Mouse (Mus musculus) midbrain, embryonic 14.5 days (tissue): ENCODE measurements around the gene Scg5. TPM values are rescaled to one million over a fixed set of nuclear protein-coding genes. Genes with fewer than 3 reads are reported as not detected.

Experiments
- ATAC-seq: fragments of 200-750 bp; cut with Nextera tagmentation; 2 replicates; pipeline ENCODE4 v1.8.0; 2017; ENCODE audit warnings: moderate number of reproducible peaks, moderate library complexity; ENCODE audit not compliant: low FRiP score, low TSS enrichment
- DNase-seq: peaks from one replicate; pipeline ENCODE4 v3.0.0-alpha.2; 2015
- H3K27ac ChIP-seq: fragments of 300-500 bp; sonication (generic); replicated peaks from 2 replicates; pipeline ENCODE4 v1.5.1; 2014; ENCODE audit warnings: mild to moderate bottlenecking, low read depth, low read length, moderate library complexity
- H3K27me3 ChIP-seq: fragments of 300-500 bp; sonication (generic); 2 replicates; pipeline ENCODE4 v1.6.1; 2014; ENCODE audit warnings: low read length, control low read depth, mixed read lengths; ENCODE audit not compliant: control insufficient read depth, insufficient read depth
- H3K36me3 ChIP-seq: fragments of 300-500 bp; sonication (generic); 2 replicates; pipeline ENCODE4 v1.6.1; 2014; ENCODE audit warnings: low read length, control low read depth; ENCODE audit not compliant: control insufficient read depth, insufficient read depth
- H3K4me1 ChIP-seq: fragments of 300-500 bp; sonication (generic); 2 replicates; pipeline ENCODE4 v1.6.1; 2014; ENCODE audit warnings: mild to moderate bottlenecking, antibody characterized with exemption, low read length, control low read depth; ENCODE audit not compliant: control insufficient read depth, insufficient read depth
- H3K4me2 ChIP-seq: fragments of 300-500 bp; sonication (generic); 2 replicates; pipeline ENCODE4 v1.6.1; 2014; ENCODE audit warnings: mild to moderate bottlenecking, low read length, moderate library complexity
- H3K4me3 ChIP-seq: fragments of 300-500 bp; sonication (generic); replicated peaks from 2 replicates; pipeline ENCODE4 v1.5.1; 2014; ENCODE audit warnings: low read depth, low read length
- H3K9ac ChIP-seq: fragments of 300-500 bp; sonication (generic); replicated peaks from 2 replicates; pipeline ENCODE4 v1.6.1; 2014; ENCODE audit warnings: mild to moderate bottlenecking, low read length, moderate library complexity
- H3K9me3 ChIP-seq: fragments of 300-500 bp; sonication (generic); 2 replicates; pipeline ENCODE4 v1.6.1; 2016; ENCODE audit warnings: low read length, control low read depth, mixed read lengths; ENCODE audit not compliant: control insufficient read depth
- WGBS: fragments of 180-500 bp; shearing (Covaris S2); extraction: QIAGEN DNeasy Blood & Tissue Kit; methylation state at CpG from one replicate; pipeline ENCODE4 v1.1.7; 2014; 5-methylcytosine and 5-hydroxymethylcytosine counted together
- polyA plus RNA-seq: library from polyadenylated mRNA; unstranded; fragments of >200 nt; fragmentation: Nextera tagmentation; extraction: Ambion mirVana; gene quantifications from 2 replicates; pipeline ENCODE4 v1.2.1, GENCODE M21; 2014

The Scg5 gene
- 251 and 296 TPM in 2 replicates for polyA plus RNA-seq

GRCm38 (mm10) chr2:113828943-113829882, at the start of gene Scg5:
Gene Scg5, minus strand, starts transcription at chr2:113829121.
- H3K4me3 ChIP-seq: peak within 1 kb of the TSS; percentile 68
- peak within 1 kb of the TSS; percentile 99 for H3K27ac ChIP-seq
- WGBS: 9% methylated on average over 23 of the region's 23 CpGs
- DNase-seq: peak; percentile 96
- H3K4me2 ChIP-seq: peak within 1 kb of the TSS; percentile 63
- H3K9ac ChIP-seq: peak within 1 kb of the TSS; percentile 88
- no peaks in the 10 kb centered on the region for H3K9me3 ChIP-seq
- peak; percentile 96 for ATAC-seq
- no peaks in the 10 kb centered on the region for H3K27me3 ChIP-seq
- H3K36me3 ChIP-seq: peaks cover 19% of the 10 kb centered on the region; the same call in 1 of the 2 replicates
- peaks cover 38% of the 10 kb centered on the region for H3K4me1 ChIP-seq

GRCm38 (mm10) chr2:113870115-113870514, 41.2 kb upstream of the Scg5 start:
- Histone ChIP-seq H3K9ac (no peak overlapping the region), H3K4me2 (no peak overlapping the region), H3K4me3 (no peak overlapping the region), H3K27me3 (no peaks in the 10 kb centered on the region), H3K4me1 (no peaks in the 10 kb centered on the region), H3K9me3 (no peaks in the 10 kb centered on the region), H3K27ac (no peak overlapping the region), H3K36me3 (no peaks in the 10 kb centered on the region)
- DNase-seq (no peak), ATAC-seq (no peak)
- WGBS: 93% methylated on average over 1 of the region's 1 CpGs

- DNase-seq (no peak), ATAC-seq (no peak)
- Histone ChIP-seq H3K4me3 (no peak overlapping the region), H3K27ac (no peak overlapping the region), H3K36me3 (no peaks in the 10 kb centered on the region), H3K9me3 (no peaks in the 10 kb centered on the region), H3K9ac (no peak overlapping the region), H3K4me2 (no peak overlapping the region), H3K27me3 (no peaks in the 10 kb centered on the region), H3K4me1 (no peaks in the 10 kb centered on the region)
- WGBS: 81% methylated on average over 4 of the region's 4 CpGs
These were observed 39.5 kb upstream of the Scg5 start for GRCm38 (mm10) chr2:113868404-113868803.

GRCm38 (mm10) chr2:113866155-113866554, 37.2 kb upstream of the Scg5 start:
- 47% methylated on average over 2 of the region's 2 CpGs for WGBS
- no peak overlapping the region for H3K9ac ChIP-seq
- no peak overlapping the region for H3K4me3 ChIP-seq
- H3K36me3 ChIP-seq: no peaks in the 10 kb centered on the region
- H3K4me2 ChIP-seq: no peak overlapping the region
- peak; percentile 78 for DNase-seq
- H3K9me3 ChIP-seq: no peaks in the 10 kb centered on the region
- no peak overlapping the region for H3K27ac ChIP-seq
- ATAC-seq: no peak
- H3K4me1 ChIP-seq: no peaks in the 10 kb centered on the region
- no peaks in the 10 kb centered on the region for H3K27me3 ChIP-seq

- Histone ChIP-seq H3K9me3 (no peaks in the 10 kb centered on the region), H3K4me1 (peaks cover 12% of the 10 kb centered on the region; the same call in 1 of the 2 replicates), H3K27ac (peak overlapping the region; percentile 71), H3K36me3 (no peaks in the 10 kb centered on the region), H3K9ac (peak overlapping the region; percentile 30; the same call in 1 of the 2 replicates), H3K27me3 (no peaks in the 10 kb centered on the region), H3K4me3 (peak overlapping the region; percentile 62), H3K4me2 (peak overlapping the region; percentile 92)
- 0% methylated on average over 3 of the region's 3 CpGs for WGBS
- peak; percentile 71 for ATAC-seq
- DNase-seq: no peak
These were observed 20.2 kb upstream of the Scg5 start for GRCm38 (mm10) chr2:113849141-113849540.

- no peaks in the 10 kb centered on the region for H3K36me3 ChIP-seq
- peak within 1 kb of the TSS; percentile 50; the same call in 1 of the 2 replicates for H3K9ac ChIP-seq
- H3K9me3 ChIP-seq: no peaks in the 10 kb centered on the region
- H3K27me3 ChIP-seq: no peaks in the 10 kb centered on the region
- ATAC-seq: peak; percentile 97
- WGBS: under 1% methylated on average over 48 of the region's 48 CpGs
- peak within 1 kb of the TSS; percentile 62 for H3K4me3 ChIP-seq
- peak within 1 kb of the TSS; percentile 92 for H3K4me2 ChIP-seq
- peak; percentile 99 for DNase-seq
- H3K4me1 ChIP-seq: peaks cover 12% of the 10 kb centered on the region; the same call in 1 of the 2 replicates
- peak within 1 kb of the TSS; percentile 71 for H3K27ac ChIP-seq
These were observed 19.6 kb upstream of the Scg5 start, which contains the start of gene Arhgap11a for GRCm38 (mm10) chr2:113848245-113849121. Gene Arhgap11a, minus strand, starts transcription at chr2:113848661.

GRCm38 (mm10) chr2:113847678-113848244, 18.8 kb upstream of the Scg5 start:
- Histone ChIP-seq H3K4me3 (peak overlapping the region; percentile 62), H3K9me3 (no peaks in the 10 kb centered on the region), H3K4me1 (peaks cover 12% of the 10 kb centered on the region; the same call in 1 of the 2 replicates), H3K36me3 (no peaks in the 10 kb centered on the region), H3K27ac (no peak overlapping the region), H3K9ac (peak overlapping the region; percentile 50; the same call in 1 of the 2 replicates), H3K27me3 (no peaks in the 10 kb centered on the region), H3K4me2 (peak overlapping the region; percentile 92)
- DNase-seq (no peak), ATAC-seq (no peak)
- 2% methylated on average over 24 of the region's 24 CpGs for WGBS

- Histone ChIP-seq H3K9me3 (no peaks in the 10 kb centered on the region), H3K9ac (no peak overlapping the region), H3K4me2 (no peak overlapping the region), H3K27ac (no peak overlapping the region), H3K36me3 (0 out of 2 replicates have a peak, but pooled peaks cover 5% of the 10 kb centered on the region), H3K4me3 (no peak overlapping the region), H3K27me3 (no peaks in the 10 kb centered on the region), H3K4me1 (peaks cover 12% of the 10 kb centered on the region; the same call in 1 of the 2 replicates)
- no peak for ATAC-seq
- WGBS: 85% methylated on average over 4 of the region's 4 CpGs
- DNase-seq: no peak
These were observed 16.2 kb upstream of the Scg5 start for GRCm38 (mm10) chr2:113845081-113845480.
